Comparison of ENCODE assay signal across 11 mouse cellular contexts in the genomic region with DNA sequence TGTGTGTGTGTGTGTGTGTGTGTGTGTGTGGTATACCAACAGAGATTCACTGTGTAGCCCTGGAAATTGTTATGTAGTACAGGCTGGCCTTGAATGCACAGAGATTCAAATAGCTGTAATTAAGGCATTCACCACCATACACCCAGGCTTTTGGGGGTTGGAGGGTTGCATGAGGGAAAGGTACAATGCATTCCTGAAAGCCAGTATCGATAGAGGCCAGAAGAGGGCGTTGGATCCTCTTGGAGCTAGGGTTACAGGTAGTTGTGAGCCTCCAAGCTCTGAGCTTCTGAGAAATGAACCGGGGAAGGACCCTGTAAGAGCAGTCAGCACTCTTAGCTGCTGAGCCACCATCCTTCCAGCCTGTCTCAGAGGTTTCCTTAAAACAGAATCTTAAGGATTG. TPM values are rescaled to one million over a fixed set of nuclear protein-coding genes. Genes with fewer than 3 reads are reported as not detected.
DNase-seq lines count a peak whose midpoint lies in the region; ATAC-seq and TF ChIP-seq lines count a peak whose summit lies in the region.
"Had no signal": no experiment of that assay in that cellular context is flagged by ENCODE, and none has a peak within 500 bp of the region (broad histone marks: within the 10 kb centered on the region; RNA-seq: fewer than 3 reads in every experiment).

No protein-coding gene starts in this region.

- ATAC-seq in forebrain, postnatal 0 days: 0 out of 2 replicates have a peak, but pooled peaks have one; percentile 3
- ATAC-seq in limb, embryonic 12.5 days (ENCODE audit: insufficient number of reproducible peaks, insufficient read depth, low FRiP score, low TSS enrichment, low read depth): no peak; the same call in 1 of the 2 replicates
- 0 out of 2 replicates have a peak, but pooled peaks have one; percentile 29 for ATAC-seq in granulocyte monocyte progenitor cell, adult 5-6 weeks (replicated peaks; ENCODE audit: poor library complexity, severe bottlenecking)

- no peaks in the 10 kb centered on the region for H3K9me3 ChIP-seq in forebrain, postnatal 0 days (ENCODE audit: low read length)
- peaks cover 2% of the 10 kb centered on the region; the same call in 1 of the 2 replicates for H3K9me3 ChIP-seq in forebrain, embryonic 10.5 days
- no peaks in the 10 kb centered on the region for H3K9me3 ChIP-seq in limb, embryonic 12.5 days
- no peaks in the 10 kb centered on the region for H3K9me3 ChIP-seq in limb, embryonic 10.5 days (replicated peaks)
- H3K9me3 ChIP-seq in ES-Bruce4 (replicated peaks; ENCODE audit: control insufficient read depth, insufficient read depth, low read length, poor library complexity, severe bottlenecking): no peaks in the 10 kb centered on the region; the same call in 1 of the 2 replicates

- DNase-seq in forebrain, postnatal 0 days: no peak
- DNase-seq in forebrain, embryonic 10.5 days (ENCODE audit: extremely low spot score, low spot score): no peak
- no peak for DNase-seq in limb, embryonic 10.5 days (ENCODE audit: low spot score)
- DNase-seq in gastrocnemius, postnatal 14 days: no peak
- DNase-seq in MN1 (ENCODE audit: low spot score): no peak
- DNase-seq: embryo, embryonic 11 days had no signal

- 30% methylated on average over 3 of the region's 3 CpGs for WGBS in forebrain, postnatal 0 days
- WGBS in forebrain, embryonic 10.5 days: 38% methylated on average over 3 of the region's 3 CpGs
- 26% methylated on average over 3 of the region's 3 CpGs for WGBS in limb, embryonic 12.5 days
- WGBS in limb, embryonic 10.5 days: 34% methylated on average over 3 of the region's 3 CpGs

- peak; percentile 14 for TF ChIP-seq CTCF in forebrain, postnatal 0 days (IDR thresholded peaks at IDR 0.05; ENCODE audit: low read depth)
- peak; percentile 29 for TF ChIP-seq CTCF in ES-Bruce4 (IDR thresholded peaks at IDR 0.05; ENCODE audit: low read depth, low read length)

- H3K9ac ChIP-seq in forebrain, postnatal 0 days: no peak overlapping the region
- H3K9ac ChIP-seq in limb, embryonic 12.5 days (replicated peaks): no peak overlapping the region
- no peak overlapping the region for H3K9ac ChIP-seq in ES-Bruce4 (ENCODE audit: low read depth, poor library complexity, severe bottlenecking)

- no peak overlapping the region for H3K4me2 ChIP-seq in forebrain, postnatal 0 days (ENCODE audit: low read depth)
- H3K4me2 ChIP-seq in limb, embryonic 12.5 days: no peak overlapping the region

- 0 out of 2 replicates have a peak, but pooled peaks cover 6% of the 10 kb centered on the region for H3K4me1 ChIP-seq in forebrain, postnatal 0 days (ENCODE audit: insufficient read depth)
- no peaks in the 10 kb centered on the region for H3K4me1 ChIP-seq in forebrain, embryonic 10.5 days
- H3K4me1 ChIP-seq in limb, embryonic 12.5 days (replicated peaks): no peaks in the 10 kb centered on the region
- H3K4me1 ChIP-seq in limb, embryonic 10.5 days: no peaks in the 10 kb centered on the region
- no peaks in the 10 kb centered on the region for H3K4me1 ChIP-seq in ES-Bruce4 (ENCODE audit: control insufficient read depth, insufficient read depth, low read length)

- TF ChIP-seq POLR2A in ES-Bruce4 (IDR thresholded peaks at IDR 0.05; ENCODE audit: insufficient read depth, low read length): no peak

- intact Hi-C loops in gastrocnemius, postnatal 14 days (cut with DNase I; ENCODE audit: low total_unique reads): no loop called here

- H3K27ac ChIP-seq in forebrain, postnatal 0 days (ENCODE audit: low read depth, low read length): peak overlapping the region; percentile 50; the same call in 1 of the 2 replicates
- no peak overlapping the region for H3K27ac ChIP-seq in forebrain, embryonic 10.5 days
- peak overlapping the region; percentile 4 for H3K27ac ChIP-seq in limb, embryonic 12.5 days
- H3K27ac ChIP-seq in limb, embryonic 10.5 days: no peak overlapping the region
- no peak overlapping the region for H3K27ac ChIP-seq in ES-Bruce4 (ENCODE audit: insufficient read depth, low read length)

- H3K4me3 ChIP-seq in forebrain, postnatal 0 days (ENCODE audit: low read depth, low read length): no peak overlapping the region
- no peak overlapping the region for H3K4me3 ChIP-seq in forebrain, embryonic 10.5 days
- no peak overlapping the region for H3K4me3 ChIP-seq in limb, embryonic 12.5 days (replicated peaks)
- H3K4me3 ChIP-seq in limb, embryonic 10.5 days: no peak overlapping the region
- no peak overlapping the region for H3K4me3 ChIP-seq in ES-Bruce4 (ENCODE audit: low read depth, low read length)

- no peak for TF ChIP-seq EP300 in ES-Bruce4 (IDR thresholded peaks at IDR 0.05; ENCODE audit: insufficient read depth, low read depth, low read length)

- peaks cover 9% of the 10 kb centered on the region for H3K36me3 ChIP-seq in forebrain, postnatal 0 days (ENCODE audit: insufficient read depth)
- H3K36me3 ChIP-seq in forebrain, embryonic 10.5 days (replicated peaks): peaks cover 40% of the 10 kb centered on the region
- peaks cover 27% of the 10 kb centered on the region for H3K36me3 ChIP-seq in limb, embryonic 12.5 days
- peaks cover 38% of the 10 kb centered on the region for H3K36me3 ChIP-seq in limb, embryonic 10.5 days
- peaks cover 7% of the 10 kb centered on the region for H3K36me3 ChIP-seq in ES-Bruce4 (ENCODE audit: control insufficient read depth, insufficient read depth, low read length, poor library complexity, severe bottlenecking)

- H3K27me3 ChIP-seq in forebrain, postnatal 0 days (ENCODE audit: insufficient read depth, low read length): no peaks in the 10 kb centered on the region
- H3K27me3 ChIP-seq in forebrain, embryonic 10.5 days (ENCODE audit: poor library complexity, severe bottlenecking): no peaks in the 10 kb centered on the region
- H3K27me3 ChIP-seq in limb, embryonic 12.5 days: no peaks in the 10 kb centered on the region
- no peaks in the 10 kb centered on the region for H3K27me3 ChIP-seq in limb, embryonic 10.5 days (ENCODE audit: low read depth, poor library complexity, severe bottlenecking)
- no peaks in the 10 kb centered on the region for H3K27me3 ChIP-seq in ES-Bruce4 (ENCODE audit: control insufficient read depth, insufficient read depth, low read length, poor library complexity, severe bottlenecking)

RNA-seq across cellular contexts. Expression of a gene that starts 16.2 kb away (rescaled TPM):
- not detected in 2 replicates for total RNA-seq in forebrain, postnatal 0 days (2014; rRNA removed)
- polyA plus RNA-seq in forebrain, postnatal 0 days (2015; fragmentation: Nextera tagmentation; extraction: Ambion mirVana): not detected in 2 replicates
- polyA plus RNA-seq in forebrain, embryonic 10.5 days (2016; fragmentation: Nextera tagmentation; extraction: Ambion mirVana): not detected in 2 replicates
- not detected in 2 replicates for polyA plus RNA-seq in limb, embryonic 12.5 days (2016; fragmentation: Nextera tagmentation; extraction: Ambion mirVana)
- polyA plus RNA-seq in limb, embryonic 10.5 days (2016; fragmentation: Nextera tagmentation; extraction: Ambion mirVana): not detected in 2 replicates
- polyA plus RNA-seq in ES-Bruce4 (2011; ENCODE audit: insufficient read depth, insufficient read length, low read depth, missing spikeins): not detected in 2 replicates
- total RNA-seq in granulocyte monocyte progenitor cell, adult 5-6 weeks (2014; fragmentation: Nextera tagmentation): not detected in 2 replicates
- total RNA-seq in granulocyte monocyte progenitor cell, adult 5-6 weeks (2017): not detected in 2 replicates
- not detected for total RNA-seq in gastrocnemius, postnatal 14 days (2021)
- total RNA-seq: left cerebral cortex, postnatal 25 days had no signal
- polyA plus RNA-seq: neural tube, embryonic 11.5 days had no signal

RNA-seq across cellular contexts. Expression of a gene that starts 30.7 kb away (rescaled TPM):
- total RNA-seq in forebrain, postnatal 0 days (2014; rRNA removed): 141 and 143 TPM in 2 replicates
- 105 and 112 TPM in 2 replicates for polyA plus RNA-seq in forebrain, postnatal 0 days (2015; fragmentation: Nextera tagmentation; extraction: Ambion mirVana)
- 86.5 and 88.4 TPM in 2 replicates for polyA plus RNA-seq in forebrain, embryonic 10.5 days (2016; fragmentation: Nextera tagmentation; extraction: Ambion mirVana)
- 107 and 108 TPM in 2 replicates for polyA plus RNA-seq in limb, embryonic 12.5 days (2016; fragmentation: Nextera tagmentation; extraction: Ambion mirVana)
- 89.8 and 92.2 TPM in 2 replicates for polyA plus RNA-seq in limb, embryonic 10.5 days (2016; fragmentation: Nextera tagmentation; extraction: Ambion mirVana)
- polyA plus RNA-seq in ES-Bruce4 (2011; ENCODE audit: insufficient read depth, insufficient read length, low read depth, missing spikeins): 103 TPM in 2 replicates
- total RNA-seq in granulocyte monocyte progenitor cell, adult 5-6 weeks (2014; fragmentation: Nextera tagmentation): 61.4 and 63.9 TPM in 2 replicates
- 96.3 and 105 TPM in 2 replicates for total RNA-seq in granulocyte monocyte progenitor cell, adult 5-6 weeks (2017)
- total RNA-seq in gastrocnemius, postnatal 14 days (2021): 10 to 100 TPM; 40.8 to 41.4 TPM

Comparison
In these comparisons a context has a peak if more than half of its experiments do, and no peak if none do; other contexts are left out.
1. H3K27ac ChIP-seq: peak in forebrain, postnatal 0 days (single experiment) and limb, embryonic 12.5 days (single experiment); none in forebrain, embryonic 10.5 days (single experiment), limb, embryonic 10.5 days (single experiment) and ES-Bruce4 (single experiment).